Mouse (Mus musculus) hindbrain, embryonic 11.5 days (tissue): ENCODE measurements around the gene Copz1. TPM values are rescaled to one million over a fixed set of nuclear protein-coding genes. Genes with fewer than 3 reads are reported as not detected.

Experiments
- ATAC-seq: fragments of 200-750 bp; cut with Nextera tagmentation; 2 replicates; pipeline ENCODE4 v1.8.0; 2017; ENCODE audit warnings: mild to moderate bottlenecking, moderate TSS enrichment, moderate library complexity; ENCODE audit not compliant: low FRiP score
- DNase-seq: peaks from one replicate; pipeline ENCODE4 v3.0.0-alpha.2; 2015; ENCODE audit warnings: low spot score
- H3K27ac ChIP-seq: fragments of 300-500 bp; sonication (generic); 2 replicates; pipeline ENCODE4 v1.5.1; 2014; ENCODE audit warnings: mild to moderate bottlenecking, low read depth, low read length
- H3K27me3 ChIP-seq: fragments of 300-500 bp; sonication (generic); 2 replicates; pipeline ENCODE4 v1.6.1; 2014; ENCODE audit warnings: mild to moderate bottlenecking, low read length, moderate library complexity, mixed read lengths; ENCODE audit not compliant: control insufficient read depth, insufficient read depth
- H3K36me3 ChIP-seq: fragments of 300-500 bp; sonication (generic); 2 replicates; pipeline ENCODE4 v1.6.1; 2014; ENCODE audit warnings: mild to moderate bottlenecking, low read length, moderate library complexity, mixed read lengths; ENCODE audit not compliant: control insufficient read depth, insufficient read depth
- H3K4me1 ChIP-seq: fragments of 300-500 bp; sonication (generic); replicated peaks from 2 replicates; pipeline ENCODE4 v1.6.1; 2014; ENCODE audit warnings: low read length, mixed read lengths; ENCODE audit not compliant: control insufficient read depth, insufficient read depth
- H3K4me2 ChIP-seq: fragments of 300-500 bp; sonication (generic); replicated peaks from 2 replicates; pipeline ENCODE4 v1.6.1; 2014; ENCODE audit warnings: mild to moderate bottlenecking, low read depth, low read length
- H3K4me3 ChIP-seq: fragments of 300-500 bp; sonication (generic); 2 replicates; pipeline ENCODE4 v1.5.1; 2014; ENCODE audit warnings: low read depth, low read length
- H3K9ac ChIP-seq: fragments of 300-500 bp; sonication (generic); 2 replicates; pipeline ENCODE4 v1.6.1; 2014; ENCODE audit warnings: low read depth, low read length
- H3K9me3 ChIP-seq: fragments of 300-500 bp; sonication (generic); 2 replicates; pipeline ENCODE4 v1.6.1; 2016; ENCODE audit warnings: low read length; ENCODE audit not compliant: control insufficient read depth
- WGBS: fragments of 180-500 bp; shearing (Covaris S2); extraction: QIAGEN DNeasy Blood & Tissue Kit; methylation state at CpG from one replicate; pipeline ENCODE4 v1.1.7; 2014; 5-methylcytosine and 5-hydroxymethylcytosine counted together
- polyA plus RNA-seq: library from polyadenylated mRNA; unstranded; fragments of >200 nt; fragmentation: Nextera tagmentation; extraction: Ambion mirVana; gene quantifications from 2 replicates; pipeline ENCODE4 v1.2.1, GENCODE M21; 2014

Gene Copz1
- polyA plus RNA-seq, 1 experiment from 2014 or later: 310 TPM

- H3K4me2 ChIP-seq: peak overlapping the region; percentile 73
- H3K4me1 ChIP-seq: peaks cover 6% of the 10 kb centered on the region; the same call in 1 of the 2 replicates
- under 1% methylated on average over 32 of the region's 40 CpGs for WGBS
- peak; percentile 92 for DNase-seq
- H3K9me3 ChIP-seq: no peaks in the 10 kb centered on the region
- peak overlapping the region; percentile 78 for H3K27ac ChIP-seq
- H3K27me3 ChIP-seq: no peaks in the 10 kb centered on the region
- H3K4me3 ChIP-seq: peak overlapping the region; percentile 68
- H3K9ac ChIP-seq: peak overlapping the region; percentile 62
- ATAC-seq: peak; percentile 99
- H3K36me3 ChIP-seq: no peaks in the 10 kb centered on the region
Measured at GRCm38 (mm10) chr15:103323455-103324247, 51.1 kb downstream of the Copz1 start.

- no peak overlapping the region for H3K9ac ChIP-seq
- no peak overlapping the region for H3K4me2 ChIP-seq
- no peaks in the 10 kb centered on the region for H3K9me3 ChIP-seq
- no peak for DNase-seq
- no peak for ATAC-seq
- no peak overlapping the region for H3K27ac ChIP-seq
- H3K4me3 ChIP-seq: no peak overlapping the region
- 43% methylated on average over 5 of the region's 5 CpGs for WGBS
- H3K4me1 ChIP-seq: no peaks in the 10 kb centered on the region; the same call in 1 of the 2 replicates
- H3K36me3 ChIP-seq: no peaks in the 10 kb centered on the region
- H3K27me3 ChIP-seq: no peaks in the 10 kb centered on the region
Measured at GRCm38 (mm10) chr15:103333081-103333615, 60.6 kb downstream of the Copz1 start.

- no peaks in the 10 kb centered on the region; the same call in 1 of the 2 replicates for H3K4me1 ChIP-seq
Measured at GRCm38 (mm10) chr15:103333738-103334137, 61.2 kb downstream of the Copz1 start.

GRCm38 (mm10) chr15:103334194-103334593, 61.7 kb downstream of the Copz1 start:
- Histone ChIP-seq H3K36me3 (no peaks in the 10 kb centered on the region), H3K27ac (no peak overlapping the region), H3K9me3 (no peaks in the 10 kb centered on the region), H3K9ac (no peak overlapping the region), H3K27me3 (peaks cover 3% of the 10 kb centered on the region; the same call in 1 of the 2 replicates), H3K4me3 (no peak overlapping the region), H3K4me1 (no peaks in the 10 kb centered on the region; the same call in 1 of the 2 replicates), H3K4me2 (no peak overlapping the region)
- ATAC-seq (peak; percentile 50; the same call in 1 of the 2 replicates), DNase-seq (peak; percentile 35)
- WGBS: 10% methylated on average over 2 of the region's 2 CpGs

More at GRCm38 (mm10) chr15:103333738-103334137, 61.2 kb downstream of the Copz1 start:
- Histone ChIP-seq H3K27me3 (0 out of 2 replicates have a peak, but pooled peaks cover 3% of the 10 kb centered on the region), H3K27ac (no peak overlapping the region), H3K9me3 (no peaks in the 10 kb centered on the region), H3K4me2 (no peak overlapping the region), H3K4me3 (no peak overlapping the region), H3K9ac (no peak overlapping the region), H3K36me3 (no peaks in the 10 kb centered on the region)
- 54% methylated on average over 5 of the region's 5 CpGs for WGBS
- DNase-seq: no peak
- 0 out of 2 replicates have a peak, but pooled peaks have one; percentile 10 for ATAC-seq

GRCm38 (mm10) chr15:103335040-103335439, 62.5 kb downstream of the Copz1 start:
- H3K36me3 ChIP-seq: no peaks in the 10 kb centered on the region
- H3K9me3 ChIP-seq: no peaks in the 10 kb centered on the region
- no peaks in the 10 kb centered on the region; the same call in 1 of the 2 replicates for H3K4me1 ChIP-seq
- H3K27me3 ChIP-seq: peaks cover 5% of the 10 kb centered on the region
- no peak overlapping the region for H3K27ac ChIP-seq
- H3K4me3 ChIP-seq: no peak overlapping the region
- H3K4me2 ChIP-seq: no peak overlapping the region
- 64% methylated on average over 3 of the region's 3 CpGs for WGBS
- DNase-seq: no peak
- H3K9ac ChIP-seq: no peak overlapping the region
- no peak for ATAC-seq

- no peaks in the 10 kb centered on the region for H3K36me3 ChIP-seq
- no peak overlapping the region for H3K27ac ChIP-seq
- peaks cover 2% of the 10 kb centered on the region; the same call in 1 of the 2 replicates for H3K4me1 ChIP-seq
- H3K9me3 ChIP-seq: no peaks in the 10 kb centered on the region
- no peak overlapping the region for H3K4me3 ChIP-seq
- WGBS: 30% methylated on average over 7 of the region's 7 CpGs
- H3K4me2 ChIP-seq: no peak overlapping the region
- H3K27me3 ChIP-seq: peaks cover 9% of the 10 kb centered on the region
- DNase-seq (no peak), ATAC-seq (no peak)
- H3K9ac ChIP-seq: no peak overlapping the region
Measured at GRCm38 (mm10) chr15:103335488-103336235, 63.1 kb downstream of the Copz1 start.

GRCm38 (mm10) chr15:103336996-103337667, 64.6 kb downstream of the Copz1 start:
- H3K9me3 ChIP-seq: no peaks in the 10 kb centered on the region
- no peak overlapping the region for H3K9ac ChIP-seq
- no peak overlapping the region for H3K4me2 ChIP-seq
- H3K27me3 ChIP-seq: peaks cover 9% of the 10 kb centered on the region
- no peak overlapping the region for H3K4me3 ChIP-seq
- 20% methylated on average over 11 of the region's 11 CpGs for WGBS
- H3K4me1 ChIP-seq: peaks cover 2% of the 10 kb centered on the region; the same call in 1 of the 2 replicates
- no peak overlapping the region for H3K27ac ChIP-seq
- no peaks in the 10 kb centered on the region for H3K36me3 ChIP-seq
- no peak for DNase-seq
- ATAC-seq: no peak

- no peak for DNase-seq
- no peak for ATAC-seq
- Histone ChIP-seq H3K27ac (no peak overlapping the region), H3K4me1 (0 out of 2 replicates have a peak, but pooled peaks cover 2% of the 10 kb centered on the region), H3K4me3 (peak overlapping the region; percentile 50), H3K36me3 (no peaks in the 10 kb centered on the region), H3K4me2 (peak overlapping the region; percentile 88), H3K9me3 (no peaks in the 10 kb centered on the region), H3K9ac (no peak overlapping the region), H3K27me3 (peaks cover 9% of the 10 kb centered on the region)
- 39% methylated on average over 4 of the region's 4 CpGs for WGBS
Measured at GRCm38 (mm10) chr15:103338829-103339165, 66.3 kb downstream of the Copz1 start.
